Mouse (Mus musculus) left cerebral cortex, adult 18-20 months (tissue): ENCODE results near the gene Rrp12. TPM values are rescaled to one million over a fixed set of nuclear protein-coding genes. Genes with fewer than 3 reads are reported as not detected.
"Not testable (repeated sequence)": the region's sequence is repeated elsewhere in the genome, so short reads cannot be mapped to it uniquely, and the experiment has no call there.

Experiments
- DNase-seq, 2 experiments: peaks; one replicate each; pipeline ENCODE4 v3.0.0; 2021 to 2022; ENCODE audit warnings: low spot score in 2 of 2, mixed read lengths in 1 of 2
- total RNA-seq, 2 experiments: library from RNA; stranded (reverse); gene quantifications; 2 replicates each; pipeline ENCODE4 v1.2.3; 2021

Gene Rrp12
- total RNA-seq, 2 experiments from 2014 or later: 29.7 to 31.5 TPM

DNA sequence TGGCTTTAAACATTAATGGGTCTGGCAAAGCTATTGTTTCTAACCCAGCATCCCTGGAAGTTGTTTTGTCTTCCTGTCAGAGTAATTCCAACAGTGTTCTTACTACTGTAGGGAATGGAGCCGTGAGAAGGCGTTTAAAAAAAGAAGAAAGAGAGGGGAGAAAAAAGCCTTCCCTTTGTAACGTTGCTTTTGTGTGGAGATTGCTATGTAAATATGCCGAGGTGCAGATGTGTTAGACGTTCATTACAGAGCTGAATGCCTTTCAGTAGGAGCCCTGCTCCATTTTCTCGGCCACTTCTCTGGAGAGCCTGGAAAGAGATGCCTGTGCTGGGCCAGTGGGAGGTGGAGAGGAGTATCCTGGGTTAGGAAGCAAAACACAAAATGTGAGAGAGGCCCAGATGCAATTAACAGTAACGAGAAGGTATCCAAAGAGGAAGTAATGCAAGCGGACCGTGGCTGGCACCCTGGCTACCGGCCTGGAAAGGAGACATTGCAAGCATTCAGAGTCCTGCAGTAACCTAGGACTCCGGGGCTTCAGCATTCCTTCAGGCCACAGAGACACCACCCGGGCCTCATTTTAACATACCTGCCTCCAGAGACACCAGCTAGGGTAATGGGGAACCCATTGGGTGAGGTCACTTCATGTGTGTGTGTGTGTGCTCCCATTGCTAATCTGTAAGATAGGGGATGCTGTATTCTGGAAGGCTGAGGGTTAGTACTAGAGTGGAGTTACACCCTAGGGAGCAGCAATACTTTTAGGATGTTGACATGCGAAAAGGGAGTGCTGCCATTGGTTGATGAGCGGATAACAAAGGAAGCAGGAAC lies 45.0 kb downstream of the Rrp12 start:
- DNase-seq: no peak

DNA sequence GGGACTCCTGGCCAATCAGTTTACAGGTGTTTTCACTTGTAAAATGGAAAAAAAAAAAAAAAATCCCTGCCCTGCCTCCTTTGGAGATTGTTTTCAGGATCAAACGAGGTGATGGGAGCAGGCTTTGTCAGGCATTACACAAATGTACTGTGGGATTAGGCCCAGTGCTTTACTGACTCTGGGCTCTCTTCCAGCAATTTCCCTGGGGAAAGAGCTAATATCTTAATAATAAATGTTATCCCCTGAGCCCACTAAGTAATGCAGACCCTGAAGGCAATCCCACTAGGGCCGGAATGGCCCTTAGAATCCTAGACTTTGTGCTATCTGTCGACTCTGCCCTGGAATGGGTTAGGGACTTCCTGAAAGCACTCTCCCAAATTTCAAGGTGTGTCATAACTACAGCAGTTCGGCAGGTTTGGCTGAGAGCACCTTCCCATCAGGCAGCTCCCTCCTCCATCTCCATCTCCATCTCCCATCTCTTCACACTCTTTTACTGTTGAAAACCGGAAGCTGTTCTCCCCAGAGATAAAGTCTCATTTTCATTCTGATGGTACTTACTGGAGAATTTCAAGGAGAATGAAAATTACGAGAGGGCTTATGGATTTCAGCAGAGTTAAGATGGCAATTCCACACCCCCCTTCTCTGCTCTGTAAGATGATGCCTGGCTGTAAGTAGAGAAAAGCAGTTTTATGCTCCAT lies 45.8 kb downstream of the Rrp12 start:
- no peak for DNase-seq

DNA sequence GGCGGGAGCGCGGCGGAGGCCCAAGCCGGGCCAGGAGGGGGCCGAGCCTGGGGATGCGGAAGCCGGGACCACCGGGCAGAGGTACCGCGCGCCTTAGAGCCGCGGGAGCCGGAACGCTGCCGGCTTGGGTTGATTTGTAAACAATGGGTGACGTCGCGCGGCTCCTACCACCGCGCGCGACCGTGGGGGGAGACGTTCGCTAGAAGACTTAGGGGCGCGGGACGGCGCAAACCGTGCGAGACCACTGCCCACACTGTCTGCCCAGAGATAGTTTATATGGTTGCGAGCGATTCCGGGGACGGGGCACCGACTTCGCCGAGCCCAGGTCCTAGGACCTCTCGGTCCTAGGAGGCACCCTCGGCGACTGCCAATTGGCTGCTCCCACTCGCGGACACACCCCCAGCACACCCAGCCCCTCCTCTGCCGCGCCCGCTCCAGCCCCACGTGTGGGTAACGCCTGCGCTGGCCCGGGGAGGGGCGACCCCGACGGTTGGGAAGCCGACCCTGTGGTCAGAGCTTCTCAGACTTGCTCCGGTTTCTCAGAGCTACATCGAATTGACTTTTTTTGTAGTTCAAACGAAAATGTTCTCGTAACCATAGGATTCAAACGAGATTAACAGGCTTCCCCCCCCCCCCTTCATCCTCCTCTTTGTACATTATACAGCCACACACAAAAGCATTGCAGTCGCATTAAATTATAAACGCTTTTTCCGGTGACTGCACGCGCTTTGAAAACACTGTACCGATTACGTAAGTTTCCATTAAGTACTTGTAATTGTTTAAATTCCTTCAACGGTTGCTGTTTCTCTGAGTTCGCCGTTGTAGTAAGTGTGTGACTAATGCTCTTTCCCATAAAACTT lies 47.8 kb downstream of the Rrp12 start, which contains the start of gene Frat2:
TSS of gene Frat2 (minus strand) at position 141 of the 860 bp plus-strand sequence.
- DNase-seq: peak; percentile 83 to 86

DNA sequence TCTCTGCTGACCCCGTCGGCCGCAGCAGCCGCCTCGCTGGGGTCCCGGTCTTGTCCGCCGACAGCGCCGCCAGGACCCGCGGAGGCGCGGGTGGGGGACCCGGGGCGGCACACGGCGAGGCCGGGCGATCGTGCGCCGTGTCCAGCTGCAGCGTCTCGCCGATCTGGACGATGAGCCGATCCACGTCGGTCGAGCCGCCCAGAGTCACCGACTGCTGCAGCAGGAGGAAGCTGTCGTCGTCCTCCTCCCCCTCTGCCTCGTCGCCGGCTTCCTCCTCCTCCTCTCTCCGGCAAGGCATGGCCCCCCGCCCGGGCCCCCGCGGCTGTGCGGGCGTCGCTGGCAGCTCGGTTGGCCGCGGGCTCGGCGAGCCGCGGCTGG lies 48.4 kb downstream of the Rrp12 start:
- DNase-seq: not testable (repeated sequence)

DNA sequence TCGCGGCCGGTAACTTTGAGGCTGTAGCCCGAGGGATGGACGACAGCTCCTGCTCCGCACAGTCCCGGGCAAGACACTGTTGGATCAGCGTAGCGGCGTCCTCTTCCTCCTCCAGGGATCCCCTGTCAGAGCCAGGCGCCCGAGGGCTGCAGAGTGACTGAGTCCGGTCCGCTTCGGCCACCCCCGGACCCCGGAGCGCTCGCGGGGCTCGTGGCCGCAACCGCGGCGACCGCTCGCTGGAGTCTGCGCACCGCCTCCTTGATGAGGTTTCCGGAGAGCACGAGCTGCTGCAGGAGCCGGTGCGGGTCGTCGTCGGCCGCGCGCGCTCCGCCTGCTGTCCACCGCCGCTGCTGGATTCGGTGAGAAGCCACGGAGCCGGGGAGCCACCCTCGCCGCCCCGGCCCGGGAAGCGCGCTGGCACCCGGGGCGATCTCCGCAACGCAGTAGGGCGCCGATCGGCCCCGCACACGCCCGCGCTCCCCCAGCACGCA lies 48.8 kb downstream of the Rrp12 start:
- DNase-seq: peak; percentile 36 to 58

DNA sequence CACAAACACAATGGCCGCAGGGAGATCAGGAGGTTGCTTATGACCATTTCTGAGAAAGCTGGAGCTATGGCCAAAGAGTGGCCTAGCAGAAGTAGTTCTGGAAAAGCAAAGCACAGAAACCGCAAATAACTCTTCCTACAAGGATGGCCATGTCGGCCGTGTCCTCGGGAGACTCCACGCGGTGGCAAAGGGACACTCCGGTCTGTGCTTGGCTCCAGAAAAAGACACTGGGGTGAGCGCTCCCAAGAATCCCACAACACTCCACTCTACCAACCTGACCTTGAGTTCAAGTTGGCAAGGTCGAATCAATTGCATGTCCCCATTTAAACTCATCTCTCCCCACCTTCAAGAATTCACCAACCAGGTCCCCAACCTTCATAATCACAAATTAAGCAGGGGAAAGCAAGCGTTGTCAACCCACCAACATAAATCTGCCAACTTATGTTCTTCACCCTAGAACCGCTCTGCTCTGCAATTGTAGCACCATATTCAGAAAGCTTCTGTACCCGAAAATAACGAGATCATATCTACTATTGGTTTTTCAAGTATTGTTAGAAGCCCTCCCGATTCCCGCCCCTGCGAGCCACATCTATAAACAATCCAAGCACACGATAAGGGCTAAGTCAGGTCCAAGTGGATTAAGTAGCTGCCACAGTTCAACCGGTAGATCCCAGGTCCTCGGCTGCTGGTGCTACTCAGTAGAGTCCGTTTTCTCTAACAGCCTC lies 49.4 kb downstream of the Rrp12 start:
- DNase-seq: peak in 1 of 2 experiments; percentile 23

DNA sequence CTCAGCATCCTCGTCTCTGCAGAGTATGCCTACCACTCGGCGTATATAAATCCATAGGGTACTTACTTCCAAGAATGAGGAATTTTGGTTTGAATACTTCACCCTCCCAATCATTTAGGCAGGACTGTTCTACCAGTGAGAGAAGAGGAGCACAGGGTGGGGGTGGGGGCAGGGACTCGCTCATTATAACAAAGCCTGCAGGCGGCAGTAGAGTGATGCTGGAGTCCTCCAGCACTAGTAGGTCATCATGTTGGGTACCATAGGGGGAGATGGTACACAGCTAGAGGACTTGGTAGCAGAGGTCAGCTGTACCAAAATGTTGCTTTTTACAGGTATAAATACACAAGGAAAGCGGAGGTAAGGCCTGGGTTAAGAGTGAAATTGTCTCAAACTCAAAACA lies 51.6 kb downstream of the Rrp12 start:
- DNase-seq: no peak

DNA sequence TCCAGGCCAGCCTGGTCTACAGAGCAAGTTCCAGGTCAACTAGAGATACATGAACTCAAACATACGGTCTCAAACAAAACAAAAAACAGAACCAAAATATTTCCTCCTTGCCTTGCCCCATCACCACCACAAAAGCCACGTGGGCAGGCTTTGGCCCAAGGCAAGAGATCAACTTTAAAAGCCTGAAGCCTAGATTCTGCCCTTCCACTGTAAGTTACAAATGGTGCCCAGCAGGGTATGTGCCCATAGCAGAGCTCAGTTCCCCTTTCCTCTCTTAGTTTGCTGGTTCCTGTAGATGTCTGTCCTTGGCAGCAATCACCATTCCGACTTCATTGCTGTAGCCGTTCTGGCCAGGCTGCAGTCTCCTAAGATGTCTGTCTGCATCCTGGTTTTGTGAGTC lies 53.3 kb downstream of the Rrp12 start:
- DNase-seq: no peak

DNA sequence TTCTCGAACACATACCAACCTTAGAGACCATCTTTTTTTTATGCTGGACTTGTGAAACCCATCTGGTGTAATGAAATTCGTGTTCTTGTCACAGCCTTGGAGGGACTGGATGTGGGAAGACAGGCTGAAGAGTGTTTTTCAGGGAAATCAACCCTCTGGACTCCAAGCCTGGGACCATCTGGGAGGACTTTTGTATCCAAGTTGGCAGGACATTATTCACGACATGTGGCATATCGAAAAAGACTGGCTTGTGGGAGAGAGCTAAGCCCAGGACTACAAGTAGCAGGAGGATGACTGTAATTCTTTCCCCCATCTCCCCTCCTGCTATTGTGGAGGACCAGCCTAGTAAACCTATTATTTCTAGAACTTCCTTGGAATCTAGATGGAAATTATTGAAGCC lies 53.8 kb downstream of the Rrp12 start:
- DNase-seq: no peak

DNA sequence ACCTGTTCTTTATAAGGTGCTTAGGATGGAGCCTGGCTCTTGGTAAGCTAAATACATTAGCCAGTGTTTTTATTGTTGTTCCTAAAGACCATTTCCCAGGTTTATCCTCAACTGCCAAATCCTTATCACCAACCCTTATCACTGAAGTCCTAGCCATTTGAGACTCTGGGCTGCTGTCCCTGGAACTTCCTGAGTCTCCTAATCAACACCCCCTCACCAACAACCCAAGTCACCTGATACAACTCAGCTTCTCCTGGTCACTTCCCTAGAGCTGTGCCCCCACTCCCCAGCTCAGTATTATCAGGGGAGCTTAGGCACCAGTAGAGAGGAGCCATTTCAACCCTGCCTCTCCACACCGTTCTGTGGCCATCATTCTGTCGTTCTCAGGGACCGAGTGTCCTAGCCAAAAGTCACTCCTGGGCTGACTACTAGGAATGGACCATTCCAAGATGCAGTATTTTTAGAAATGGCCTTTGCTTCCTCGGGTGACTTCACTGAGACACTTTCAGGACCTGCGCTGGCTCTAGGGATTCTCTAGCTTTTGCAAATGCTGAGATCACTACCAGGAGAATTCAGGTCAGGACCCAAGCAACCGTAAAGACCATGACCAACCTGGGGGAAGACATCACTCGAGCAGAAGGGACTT lies 54.7 kb downstream of the Rrp12 start:
- no peak for DNase-seq

DNA sequence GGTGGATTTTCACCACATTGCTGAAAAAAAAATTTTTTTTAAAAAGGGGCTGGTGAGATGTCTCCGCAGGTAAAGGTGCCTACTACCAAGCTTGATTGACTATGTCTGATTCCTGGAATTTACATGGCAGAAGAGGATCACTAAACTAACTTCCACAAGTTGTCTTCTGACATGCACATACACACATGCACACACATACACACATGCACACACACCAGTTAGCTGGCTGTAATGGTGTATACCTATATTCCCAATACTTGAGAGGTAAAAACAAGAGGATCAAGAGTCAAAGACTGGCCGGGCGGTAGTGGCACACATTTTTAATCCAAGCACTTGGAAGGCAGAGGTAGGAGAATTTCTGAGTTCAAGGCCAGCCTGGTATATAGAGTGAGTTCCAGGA lies 56.3 kb downstream of the Rrp12 start:
- DNase-seq: no peak

DNA sequence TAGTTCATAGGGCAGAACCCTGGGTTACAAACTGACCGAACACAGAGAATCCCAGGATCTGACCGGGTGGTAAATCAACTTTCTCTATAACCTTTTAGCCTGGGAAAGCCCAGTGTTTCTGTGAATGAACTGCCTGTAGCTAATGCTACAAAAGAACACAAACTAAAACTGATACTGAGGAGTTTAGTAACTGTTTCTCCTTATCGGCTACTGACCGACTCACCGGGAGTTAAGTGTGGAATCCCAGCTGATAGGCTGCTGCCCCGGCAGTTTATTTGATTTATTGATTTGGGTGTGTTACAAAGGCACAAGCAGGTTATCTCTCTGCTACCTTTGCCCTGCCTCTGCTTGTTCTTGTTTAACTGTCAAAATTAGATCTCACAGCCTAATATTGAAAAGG lies 57.2 kb downstream of the Rrp12 start:
- no peak for DNase-seq

DNA sequence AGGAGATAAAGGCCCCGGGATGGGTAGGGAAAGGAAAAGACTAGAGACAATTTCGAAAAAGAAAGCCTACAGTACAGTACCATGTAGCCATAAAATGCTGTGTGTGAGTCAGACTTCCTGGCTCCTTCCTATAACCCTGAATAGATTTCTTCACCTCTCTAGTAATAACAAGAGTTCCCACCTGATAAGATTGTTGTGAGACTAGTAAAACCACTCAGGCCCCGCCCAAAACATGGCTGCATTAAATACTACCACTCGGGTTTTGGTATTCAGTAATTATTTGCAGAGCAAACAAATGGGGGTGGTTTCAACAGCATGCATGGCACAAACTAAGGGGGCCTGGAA lies 58.1 kb downstream of the Rrp12 start:
- no peak for DNase-seq

DNA sequence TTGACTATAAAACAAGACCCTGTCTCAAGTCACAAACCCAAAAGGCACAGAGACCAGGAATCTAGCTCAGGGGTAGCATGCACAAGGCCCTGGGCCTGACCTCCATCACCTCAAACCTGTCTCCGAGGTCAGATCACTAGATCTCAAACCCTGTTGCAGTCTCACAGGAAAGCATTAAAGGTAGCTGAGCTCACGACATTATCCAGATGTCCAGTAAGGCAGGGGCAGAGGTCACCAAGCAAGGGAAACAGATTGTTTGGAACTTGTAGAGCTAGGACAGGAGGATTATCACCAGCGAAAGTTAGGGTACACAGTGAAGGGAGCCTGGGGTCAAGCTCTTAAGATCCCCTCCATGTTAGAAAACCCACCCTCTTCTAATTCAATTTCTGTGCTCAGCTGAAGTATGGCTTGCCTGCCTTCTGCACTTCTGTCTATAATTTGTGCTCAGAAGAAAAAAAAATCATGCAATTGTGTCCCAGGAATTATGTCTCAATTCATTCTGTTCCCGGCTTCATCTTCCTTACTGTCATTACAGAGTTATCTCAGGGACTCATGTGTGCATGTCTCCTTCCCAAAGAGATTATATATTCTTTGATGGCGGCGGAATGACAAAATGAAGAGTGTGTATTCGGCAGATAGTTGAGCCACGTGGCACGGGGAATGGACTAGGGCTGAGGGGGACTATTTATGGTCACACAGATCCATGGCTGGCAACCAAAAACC lies 58.6 kb downstream of the Rrp12 start:
- DNase-seq: no peak

DNA sequence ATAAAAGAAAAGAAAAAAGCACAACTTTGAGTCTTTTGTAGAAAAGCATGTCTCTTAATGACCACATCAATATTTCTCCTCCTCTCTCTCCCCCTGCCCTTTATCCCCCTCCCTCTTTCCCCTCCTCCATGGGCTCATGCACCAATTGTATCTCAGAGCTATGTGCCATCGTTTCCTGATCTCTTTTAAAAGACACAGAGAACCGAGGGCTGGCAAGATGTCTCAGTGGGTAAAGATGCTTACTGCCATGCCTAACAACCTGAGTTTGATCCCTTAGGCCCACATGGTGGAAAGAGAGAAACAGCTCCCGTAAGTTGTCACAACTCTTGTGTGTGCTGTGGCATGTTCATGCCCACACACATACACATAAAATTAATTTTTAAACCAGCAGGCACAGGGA lies 59.3 kb downstream of the Rrp12 start:
- no peak for DNase-seq

DNA sequence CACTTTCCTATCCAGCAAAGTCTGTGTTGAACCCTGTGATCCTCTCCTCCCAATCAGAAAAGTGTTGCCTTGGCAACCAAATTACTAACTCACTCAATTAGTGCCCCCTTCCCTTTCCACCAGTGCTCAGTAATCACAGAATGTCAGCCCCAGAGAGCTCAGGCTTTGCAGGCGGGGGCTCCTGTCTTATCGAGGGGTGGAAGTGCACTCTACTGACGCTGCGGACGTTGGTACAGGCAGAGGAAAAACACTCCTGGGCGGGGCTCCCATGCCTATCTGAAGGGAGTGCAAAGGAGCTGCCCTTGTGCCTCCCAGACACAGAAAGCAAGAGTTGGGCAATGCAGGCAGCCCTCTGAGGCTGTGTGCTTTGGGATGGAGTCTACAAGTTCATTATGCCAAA lies 60.2 kb downstream of the Rrp12 start:
- DNase-seq: peak in 1 of 2 experiments; percentile 7

DNA sequence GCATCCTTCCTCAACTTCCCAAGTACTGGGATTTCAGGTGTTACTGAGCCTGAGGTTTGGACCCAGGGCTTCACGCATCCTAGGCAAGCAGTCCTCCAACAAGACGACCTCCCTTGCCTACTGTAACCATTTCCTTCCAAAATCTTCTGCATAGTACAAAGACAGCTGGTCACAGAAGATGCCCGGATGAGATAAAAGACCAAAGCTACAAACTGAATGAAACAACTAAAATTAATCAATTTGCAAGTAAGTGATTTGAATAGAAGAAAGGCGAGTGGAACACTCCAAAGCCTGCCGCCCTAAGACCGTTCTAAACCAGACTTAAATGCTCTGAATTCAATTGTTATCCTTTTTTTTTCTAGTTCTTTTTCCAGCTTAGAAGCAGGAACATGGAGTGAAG lies 60.6 kb downstream of the Rrp12 start:
- DNase-seq: no peak

DNA sequence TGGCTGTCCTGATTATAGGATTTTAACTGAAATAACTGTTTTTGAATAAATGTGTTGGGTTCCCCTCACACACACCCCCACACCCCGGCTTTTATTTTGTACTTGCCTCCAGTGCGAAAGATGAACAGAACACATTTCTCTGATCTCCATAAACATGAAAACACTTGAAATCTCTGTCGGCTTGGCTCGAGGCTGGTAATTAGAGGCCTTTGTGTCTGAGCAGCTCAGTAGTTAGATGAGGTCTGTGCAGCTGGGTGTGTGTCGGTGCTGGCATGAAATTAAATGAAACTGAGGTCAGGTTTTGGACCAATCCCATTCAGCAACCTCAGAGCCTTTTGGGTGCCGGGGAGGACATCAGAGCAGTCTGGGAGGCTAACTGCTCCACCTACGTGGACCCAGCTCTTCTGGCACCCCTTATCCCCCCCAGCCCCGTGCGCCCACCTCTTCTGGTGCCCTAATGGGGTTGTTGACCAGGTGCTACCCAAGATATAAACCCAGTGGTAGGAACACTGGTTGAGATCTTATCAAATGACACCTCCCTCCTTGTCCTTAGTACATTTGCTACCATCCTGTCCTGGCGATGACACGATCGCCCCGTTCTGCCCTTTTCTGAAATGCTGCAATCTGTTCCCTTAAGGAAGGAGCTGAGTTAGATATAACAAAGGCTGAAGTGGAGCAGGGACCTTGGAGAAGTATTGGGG lies 63.3 kb downstream of the Rrp12 start:
- no peak for DNase-seq

DNA sequence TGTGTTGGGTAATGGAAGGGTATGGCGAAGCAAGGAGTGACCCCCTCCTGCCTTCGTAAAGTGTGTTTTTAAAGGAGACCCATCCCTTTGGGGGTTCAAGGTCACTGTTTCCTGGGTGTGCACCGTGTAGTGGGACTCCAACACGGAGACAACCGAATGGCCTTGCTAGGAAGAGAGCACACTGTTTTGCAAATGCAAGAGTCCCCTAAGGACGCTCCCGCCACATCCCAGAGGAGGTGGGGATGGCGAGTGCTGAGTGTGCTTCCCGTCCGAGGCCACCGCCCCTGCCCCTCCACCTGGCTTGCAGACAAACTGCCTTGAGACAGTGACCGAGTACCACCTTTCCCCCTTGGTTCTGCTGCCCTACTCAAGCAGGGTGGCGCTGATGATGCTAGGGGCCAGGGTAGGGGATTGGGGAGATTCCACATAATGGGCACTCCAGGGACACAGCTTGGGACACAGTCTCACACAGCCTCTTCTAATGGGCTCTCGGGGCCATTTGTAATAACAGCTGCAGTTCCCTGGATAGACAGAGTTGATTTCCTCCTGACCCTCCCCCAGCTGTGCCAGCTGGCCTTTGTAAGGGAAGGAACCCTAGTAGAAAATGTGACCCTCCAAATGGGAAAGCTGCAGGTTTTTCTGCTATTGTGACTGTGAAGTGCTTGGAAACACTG lies 64.1 kb downstream of the Rrp12 start:
- no peak for DNase-seq
